Mouse (Mus musculus) central nervous system, embryonic 11.5 days (tissue): ENCODE data around the gene Dennd6a. TPM values are rescaled to one million over a fixed set of nuclear protein-coding genes. Genes with fewer than 3 reads are reported as not detected.

Source experiments
- polyA plus RNA-seq: library from polyadenylated mRNA; depleted of rRNA; stranded (reverse); fragments of >200 nt; gene quantifications from 2 replicates; pipeline ENCODE4 v1.2.3, GENCODE M21; 2012; rRNA removed

Dennd6a gene
- polyA plus RNA-seq = 18.0 and 27.1 TPM in 2 replicates

DNA sequence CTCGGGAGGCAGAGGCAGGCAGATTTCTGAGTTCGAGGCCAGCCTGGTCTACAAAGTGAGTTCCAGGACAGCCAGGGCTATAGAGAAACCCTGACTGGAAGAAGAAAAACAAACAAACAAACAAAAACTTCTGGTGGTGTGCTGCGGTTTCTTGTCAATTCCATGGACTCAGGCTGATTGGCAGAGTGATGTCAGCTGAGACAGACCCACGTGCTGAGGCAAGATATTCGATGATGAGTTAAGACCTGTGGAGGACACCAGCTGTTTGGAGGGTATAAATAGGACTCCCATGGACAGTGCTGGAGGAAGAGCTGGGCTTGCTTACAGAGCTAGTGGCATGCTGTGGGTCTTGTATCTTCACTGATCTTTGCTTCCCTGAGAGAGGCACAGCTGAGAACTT, at the start of gene Dennd6a:
Gene Dennd6a, plus strand, starts transcription at position 301 of the 400 bp plus-strand sequence.

DNA sequence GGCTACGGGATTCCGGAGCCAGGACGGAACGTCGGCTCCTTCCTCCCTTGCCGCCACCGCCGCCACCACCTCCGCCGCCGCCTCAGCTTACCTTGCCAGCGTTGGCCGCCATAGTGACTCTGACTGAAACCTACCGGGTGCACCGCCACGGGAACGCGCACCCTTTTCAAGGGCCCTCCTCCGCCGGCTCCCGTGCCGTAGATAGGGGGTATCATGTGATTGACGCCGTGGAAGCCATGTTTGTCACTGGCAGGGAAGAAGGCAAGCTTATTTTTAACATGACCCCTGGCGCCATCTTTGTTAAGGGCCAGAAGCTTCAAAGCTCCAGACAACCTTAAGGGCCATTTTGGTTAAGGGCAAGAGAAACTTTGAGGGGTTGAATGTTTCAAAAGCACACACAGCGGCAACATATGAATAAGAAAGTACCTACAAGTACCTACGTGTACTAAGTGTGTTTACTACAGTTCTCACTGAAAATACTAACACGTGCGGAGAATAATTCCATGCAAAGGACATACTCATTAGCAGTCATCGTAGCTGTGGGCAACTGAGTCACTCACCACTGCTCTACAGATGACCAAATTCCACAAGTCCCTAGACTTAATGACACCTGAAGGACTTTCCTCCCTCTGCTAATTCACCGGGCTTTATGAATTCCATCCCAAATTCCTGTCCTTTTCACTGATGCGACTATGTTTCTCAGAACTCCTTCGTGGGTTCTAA, 38.7 kb upstream of the Dennd6a start, which contains the start of gene Slmap:
Gene Slmap, minus strand, starts transcription at position 175 of the 723 bp plus-strand sequence.

GRCm38 (mm10) chr14:26637851-26638707, 64.4 kb downstream of the Dennd6a start, which contains the start of gene Arf4:
Gene Arf4 (plus strand): TSS chr14:26638074.

DNA sequence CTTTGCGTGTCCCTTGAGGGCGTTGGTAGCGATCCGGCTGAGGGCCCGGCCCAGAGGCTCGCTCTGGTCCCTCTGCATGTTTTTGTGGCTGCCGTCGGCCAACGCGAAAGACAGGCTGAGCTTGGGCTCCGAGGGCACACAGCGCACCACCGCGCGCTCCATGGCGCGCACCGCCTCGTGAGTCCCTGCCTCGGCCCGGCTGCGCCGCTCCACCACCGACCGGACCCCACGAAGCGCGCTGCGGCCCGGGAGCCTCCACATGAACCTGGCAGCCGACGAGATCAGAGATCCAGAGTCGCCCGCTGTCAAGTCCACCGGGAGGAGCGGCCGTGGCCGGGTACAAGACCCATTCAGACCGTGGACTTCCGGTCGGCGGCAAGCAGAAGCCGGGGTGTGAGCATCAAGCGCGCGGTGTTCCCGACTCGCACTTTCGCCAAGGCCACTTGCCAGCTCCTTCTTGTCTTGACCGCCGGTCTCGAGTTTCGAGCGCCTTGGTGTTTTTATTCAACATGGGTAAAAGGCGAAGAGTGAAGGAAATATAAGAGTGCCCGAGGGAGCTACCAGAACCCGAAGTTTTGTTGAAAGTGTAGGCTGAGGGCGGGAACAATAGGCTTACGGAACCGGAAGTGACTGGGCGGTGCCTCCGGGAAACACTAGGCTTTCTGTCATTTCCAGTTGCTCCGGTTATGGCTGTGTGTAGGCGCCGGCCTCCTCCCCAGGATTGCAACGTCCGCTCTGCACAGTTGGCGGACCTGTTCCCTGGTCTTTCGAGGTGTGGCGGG, 95.8 kb downstream of the Dennd6a start, which contains the start of gene Pde12:
Gene Pde12, minus strand, starts transcription at position 592 of the 782 bp plus-strand sequence.

Other genes starting within 250 kb of the Dennd6a start
- 31.0 and 38.9 TPM in 2 replicates for gene Slmap, start 38.9 kb upstream of the Dennd6a start, polyA plus RNA-seq
- gene Arf4, start 64.2 kb downstream of the Dennd6a start, polyA plus RNA-seq = 107 and 199 TPM in 2 replicates
- 5.6 and 7.2 TPM in 2 replicates for gene Pde12, start 96.0 kb downstream of the Dennd6a start, polyA plus RNA-seq
- 0.02 TPM in 2 replicates for gene Dnah12, start 119.4 kb downstream of the Dennd6a start, polyA plus RNA-seq